Mouse (Mus musculus) liver, embryonic 14.5 days (tissue): ENCODE measurements around the gene Olfr589. TPM values are rescaled to one million over a fixed set of nuclear protein-coding genes. Genes with fewer than 3 reads are reported as not detected.

Experiments
- ATAC-seq: fragments of 200-750 bp; cut with Nextera tagmentation; 2 replicates; pipeline ENCODE4 v1.8.0; 2017; ENCODE audit warnings: moderate number of reproducible peaks, mild to moderate bottlenecking, moderate library complexity; ENCODE audit not compliant: insufficient read depth
- DNase-seq, 3 experiments: peaks; one replicate each; pipeline ENCODE4 v3.0.0-alpha.2; 2012 to 2013; ENCODE audit warnings: low read depth in 3 of 3, low spot score in 3 of 3
- H3K27ac ChIP-seq: fragments of 300-500 bp; sonication (generic); 2 replicates; pipeline ENCODE4 v1.5.1; 2014; ENCODE audit warnings: moderate library complexity, mild to moderate bottlenecking, control low read depth, inconsistent platforms
- H3K27me3 ChIP-seq: fragments of 300-500 bp; sonication (generic); 2 replicates; pipeline ENCODE4 v1.6.1; 2014; ENCODE audit warnings: mild to moderate bottlenecking, low read length, moderate library complexity; ENCODE audit not compliant: control insufficient read depth, insufficient read depth
- H3K36me3 ChIP-seq: fragments of 300-500 bp; sonication (generic); replicated peaks from 2 replicates; pipeline ENCODE4 v1.6.1; 2014; ENCODE audit warnings: low read depth; ENCODE audit not compliant: control insufficient read depth, insufficient read depth
- H3K4me1 ChIP-seq, 2 experiments: fragments of 200-500 bp in 1 of 2; fragments of 300-500 bp in 1 of 2; sonication (generic) in 1 of 2; replicated peaks; 2 replicates each; pipeline ENCODE4 v1.6.1; 2012 to 2014; ENCODE audit warnings: antibody characterized with exemption in 1 of 2, inconsistent platforms in 1 of 2, low read length in 1 of 2; ENCODE audit not compliant: control insufficient read depth in 2 of 2, insufficient read depth in 2 of 2
- H3K4me2 ChIP-seq: fragments of 300-500 bp; sonication (generic); 2 replicates; pipeline ENCODE4 v1.6.1; 2014; ENCODE audit warnings: low read depth, mild to moderate bottlenecking, control low read depth, moderate library complexity
- H3K4me3 ChIP-seq, 2 experiments: fragments of 200-500 bp in 1 of 2; fragments of 300-500 bp in 1 of 2; sonication (generic) in 1 of 2; 2 replicates each; pipeline ENCODE4 v1.5.1; 2012 to 2014; ENCODE audit warnings: low read depth in 2 of 2, low read length in 2 of 2, mild to moderate bottlenecking in 2 of 2, control low read depth in 1 of 2, inconsistent platforms in 1 of 2, moderate library complexity in 1 of 2; ENCODE audit not compliant: insufficient read depth in 1 of 2
- H3K9ac ChIP-seq: fragments of 300-500 bp; sonication (generic); replicated peaks from 2 replicates; pipeline ENCODE4 v1.6.1; 2014; ENCODE audit warnings: mild to moderate bottlenecking, control low read depth, moderate library complexity
- H3K9me3 ChIP-seq: fragments of 300-500 bp; sonication (generic); 2 replicates; pipeline ENCODE4 v1.6.1; 2016; ENCODE audit warnings: low read length, mixed read lengths; ENCODE audit not compliant: control insufficient read depth
- CTCF ChIP-seq: IDR thresholded peaks from 2 replicates; pipeline ENCODE4 v1.5.1; 2016; ENCODE audit warnings: antibody characterized with exemption, low read depth, control low read depth
- EP300 ChIP-seq: IDR thresholded peaks from 2 replicates; pipeline ENCODE4 v1.6.1; 2016; ENCODE audit warnings: antibody characterized with exemption, low read depth
- WGBS: fragments of 180-500 bp; shearing (Covaris S2); extraction: QIAGEN DNeasy Blood & Tissue Kit; methylation state at CpG from one replicate; pipeline ENCODE4 v1.1.7; 2014; ENCODE audit not compliant: insufficient replicate concordance; 5-methylcytosine and 5-hydroxymethylcytosine counted together
- polyA plus RNA-seq, 2 experiments: library from polyadenylated mRNA; depleted of rRNA in 1 of 2; stranded (reverse) in 1 of 2; unstranded in 1 of 2; fragments of >200 nt; fragmentation: Nextera tagmentation in 1 of 2; extraction: Ambion mirVana in 1 of 2; gene quantifications; 2 replicates each; pipeline versions ENCODE4 v1.2.1 to v1.2.3; 2012 to 2014

Gene Olfr589
- polyA plus RNA-seq, 2 experiments = not detected

- TF ChIP-seq CTCF (no peak), EP300 (no peak)
- DNase-seq (no peak), ATAC-seq (no peak)
- WGBS = 73% methylated on average over 3 of the region's 3 CpGs
- Histone ChIP-seq H3K9me3 (no peaks in the 10 kb centered on the region), H3K27ac (no peak within 1 kb of the TSS), H3K4me3 (no peak within 1 kb of the TSS), H3K36me3 (no peaks in the 10 kb centered on the region), H3K27me3 (no peaks in the 10 kb centered on the region), H3K4me1 (no peaks in the 10 kb centered on the region), H3K4me2 (no peak within 1 kb of the TSS), H3K9ac (no peak within 1 kb of the TSS)
Measured at GRCm38 (mm10) chr7:103125538-103125937, 30.6 kb downstream of the Olfr589 start, which contains the start of gene Olfr586. Gene Olfr586, minus strand, starts transcription at chr7:103125638.

- WGBS = 37% methylated on average over 3 of the region's 3 CpGs
- no peak for DNase-seq
- ATAC-seq = no peak
- H3K9me3 ChIP-seq = no peaks in the 10 kb centered on the region
- H3K27ac ChIP-seq = no peak overlapping the region
- H3K9ac ChIP-seq = no peak overlapping the region
- H3K36me3 ChIP-seq = no peaks in the 10 kb centered on the region
- no peak overlapping the region for H3K4me3 ChIP-seq
- no peaks in the 10 kb centered on the region for H3K4me1 ChIP-seq
- no peaks in the 10 kb centered on the region for H3K27me3 ChIP-seq
- TF ChIP-seq EP300 = no peak
- TF ChIP-seq CTCF = peak; percentile 40; the same call in 1 of the 2 replicates
- H3K4me2 ChIP-seq = no peak overlapping the region
Measured at GRCm38 (mm10) chr7:103119406-103119805, 36.8 kb downstream of the Olfr589 start.

Other genes starting within 250 kb of the Olfr589 start
- not detected in 2 replicates for gene Olfr571, start 238.8 kb downstream of the Olfr589 start, polyA plus RNA-seq (2012; rRNA removed)
- gene Olfr571, start 238.8 kb downstream of the Olfr589 start, polyA plus RNA-seq (2014; fragmentation: Nextera tagmentation; extraction: Ambion mirVana) = not detected in 2 replicates
- gene Olfr572, start 231.9 kb downstream of the Olfr589 start, polyA plus RNA-seq (2012; rRNA removed) = not detected in 2 replicates
- not detected in 2 replicates for gene Olfr572, start 231.9 kb downstream of the Olfr589 start, polyA plus RNA-seq (2014; fragmentation: Nextera tagmentation; extraction: Ambion mirVana)
- gene Olfr573-ps1, start 213.8 kb downstream of the Olfr589 start, polyA plus RNA-seq (2012; rRNA removed) = not detected in 2 replicates
- not detected in 2 replicates for gene Olfr573-ps1, start 213.8 kb downstream of the Olfr589 start, polyA plus RNA-seq (2014; fragmentation: Nextera tagmentation; extraction: Ambion mirVana)
- gene Olfr574, start 207.9 kb downstream of the Olfr589 start, polyA plus RNA-seq (2012; rRNA removed) = not detected in 2 replicates
- gene Olfr574, start 207.9 kb downstream of the Olfr589 start, polyA plus RNA-seq (2014; fragmentation: Nextera tagmentation; extraction: Ambion mirVana) = not detected in 2 replicates
- gene Olfr575, start 197.6 kb downstream of the Olfr589 start, polyA plus RNA-seq (2012; rRNA removed) = 0.01 TPM in 1 of 2 replicates, not detected in the other
- not detected in 2 replicates for gene Olfr575, start 197.6 kb downstream of the Olfr589 start, polyA plus RNA-seq (2014; fragmentation: Nextera tagmentation; extraction: Ambion mirVana)
- gene Olfr576, start 193.7 kb downstream of the Olfr589 start, polyA plus RNA-seq (2012; rRNA removed) = not detected in 2 replicates
- gene Olfr576, start 193.7 kb downstream of the Olfr589 start, polyA plus RNA-seq (2014; fragmentation: Nextera tagmentation; extraction: Ambion mirVana) = not detected in 2 replicates
- not detected in 2 replicates for gene Olfr577, start 180.4 kb downstream of the Olfr589 start, polyA plus RNA-seq (2012; rRNA removed)
- not detected in 2 replicates for gene Olfr577, start 180.4 kb downstream of the Olfr589 start, polyA plus RNA-seq (2014; fragmentation: Nextera tagmentation; extraction: Ambion mirVana)
- gene Olfr578, start 167.0 kb downstream of the Olfr589 start, polyA plus RNA-seq (2012; rRNA removed) = not detected in 2 replicates
- gene Olfr578, start 167.0 kb downstream of the Olfr589 start, polyA plus RNA-seq (2014; fragmentation: Nextera tagmentation; extraction: Ambion mirVana) = not detected in 2 replicates
- gene Olfr582, start 118.3 kb downstream of the Olfr589 start, polyA plus RNA-seq (2012; rRNA removed) = not detected in 2 replicates
- not detected in 2 replicates for gene Olfr582, start 118.3 kb downstream of the Olfr589 start, polyA plus RNA-seq (2014; fragmentation: Nextera tagmentation; extraction: Ambion mirVana)
- not detected in 2 replicates for gene Olfr583, start 105.1 kb downstream of the Olfr589 start, polyA plus RNA-seq (2012; rRNA removed)
- not detected in 2 replicates for gene Olfr583, start 105.1 kb downstream of the Olfr589 start, polyA plus RNA-seq (2014; fragmentation: Nextera tagmentation; extraction: Ambion mirVana)
- gene Olfr584, start 74.5 kb downstream of the Olfr589 start, polyA plus RNA-seq (2012; rRNA removed) = not detected in 2 replicates
- gene Olfr584, start 74.5 kb downstream of the Olfr589 start, polyA plus RNA-seq (2014; fragmentation: Nextera tagmentation; extraction: Ambion mirVana) = not detected in 2 replicates
- not detected in 2 replicates for gene Olfr585, start 58.6 kb downstream of the Olfr589 start, polyA plus RNA-seq (2012; rRNA removed)
- gene Olfr585, start 58.6 kb downstream of the Olfr589 start, polyA plus RNA-seq (2014; fragmentation: Nextera tagmentation; extraction: Ambion mirVana) = not detected in 2 replicates
- not detected in 2 replicates for gene Olfr586, start 30.7 kb downstream of the Olfr589 start, polyA plus RNA-seq (2012; rRNA removed)
- gene Olfr586, start 30.7 kb downstream of the Olfr589 start, polyA plus RNA-seq (2014; fragmentation: Nextera tagmentation; extraction: Ambion mirVana) = not detected in 2 replicates
- not detected in 2 replicates for gene Olfr588-ps1, start 15.5 kb downstream of the Olfr589 start, polyA plus RNA-seq (2012; rRNA removed)
- gene Olfr588-ps1, start 15.5 kb downstream of the Olfr589 start, polyA plus RNA-seq (2014; fragmentation: Nextera tagmentation; extraction: Ambion mirVana) = not detected in 2 replicates
- gene Olfr591, start 22.0 kb upstream of the Olfr589 start, polyA plus RNA-seq (2012; rRNA removed) = not detected in 2 replicates
- not detected in 2 replicates for gene Olfr591, start 22.0 kb upstream of the Olfr589 start, polyA plus RNA-seq (2014; fragmentation: Nextera tagmentation; extraction: Ambion mirVana)
- gene Olfr592, start 28.4 kb upstream of the Olfr589 start, polyA plus RNA-seq (2012; rRNA removed) = not detected in 2 replicates
- not detected in 2 replicates for gene Olfr592, start 28.4 kb upstream of the Olfr589 start, polyA plus RNA-seq (2014; fragmentation: Nextera tagmentation; extraction: Ambion mirVana)
- gene Olfr593, start 55.5 kb upstream of the Olfr589 start, polyA plus RNA-seq (2012; rRNA removed) = not detected in 2 replicates
- gene Olfr593, start 55.5 kb upstream of the Olfr589 start, polyA plus RNA-seq (2014; fragmentation: Nextera tagmentation; extraction: Ambion mirVana) = not detected in 2 replicates
- not detected in 2 replicates for gene Olfr594, start 60.6 kb upstream of the Olfr589 start, polyA plus RNA-seq (2012; rRNA removed)
- not detected in 2 replicates for gene Olfr594, start 60.6 kb upstream of the Olfr589 start, polyA plus RNA-seq (2014; fragmentation: Nextera tagmentation; extraction: Ambion mirVana)
- not detected in 2 replicates for gene Usp17ld, start 96.1 kb upstream of the Olfr589 start, polyA plus RNA-seq (2012; rRNA removed)
- 0.05 TPM in 1 of 2 replicates, not detected in the other for gene Usp17ld, start 96.1 kb upstream of the Olfr589 start, polyA plus RNA-seq (2014; fragmentation: Nextera tagmentation; extraction: Ambion mirVana)
- not detected in 2 replicates for gene Olfr596, start 149.3 kb upstream of the Olfr589 start, polyA plus RNA-seq (2012; rRNA removed)
- gene Olfr596, start 149.3 kb upstream of the Olfr589 start, polyA plus RNA-seq (2014; fragmentation: Nextera tagmentation; extraction: Ambion mirVana) = not detected in 2 replicates
- gene Olfr597, start 160.0 kb upstream of the Olfr589 start, polyA plus RNA-seq (2012; rRNA removed) = not detected in 2 replicates
- not detected in 2 replicates for gene Olfr597, start 160.0 kb upstream of the Olfr589 start, polyA plus RNA-seq (2014; fragmentation: Nextera tagmentation; extraction: Ambion mirVana)
- not detected in 2 replicates for gene Olfr598, start 167.2 kb upstream of the Olfr589 start, polyA plus RNA-seq (2012; rRNA removed)
- not detected in 2 replicates for gene Olfr598, start 167.2 kb upstream of the Olfr589 start, polyA plus RNA-seq (2014; fragmentation: Nextera tagmentation; extraction: Ambion mirVana)
- gene Olfr599, start 179.6 kb upstream of the Olfr589 start, polyA plus RNA-seq (2012; rRNA removed) = not detected in 2 replicates
- gene Olfr599, start 179.6 kb upstream of the Olfr589 start, polyA plus RNA-seq (2014; fragmentation: Nextera tagmentation; extraction: Ambion mirVana) = not detected in 2 replicates
- gene Olfr600, start 193.3 kb upstream of the Olfr589 start, polyA plus RNA-seq (2012; rRNA removed) = not detected in 2 replicates
- gene Olfr600, start 193.3 kb upstream of the Olfr589 start, polyA plus RNA-seq (2014; fragmentation: Nextera tagmentation; extraction: Ambion mirVana) = not detected in 2 replicates
- not detected in 2 replicates for gene Olfr601, start 206.3 kb upstream of the Olfr589 start, polyA plus RNA-seq (2012; rRNA removed)
- not detected in 2 replicates for gene Olfr601, start 206.3 kb upstream of the Olfr589 start, polyA plus RNA-seq (2014; fragmentation: Nextera tagmentation; extraction: Ambion mirVana)
- gene Olfr603, start 229.8 kb upstream of the Olfr589 start, polyA plus RNA-seq (2012; rRNA removed) = not detected in 2 replicates
- not detected in 2 replicates for gene Olfr603, start 229.8 kb upstream of the Olfr589 start, polyA plus RNA-seq (2014; fragmentation: Nextera tagmentation; extraction: Ambion mirVana)